Mouse (Mus musculus) ES-E14 (cell line): ENCODE measurements around the gene Lrrc1. TPM values are rescaled to one million over a fixed set of nuclear protein-coding genes. Genes with fewer than 3 reads are reported as not detected.

ENCODE experiments used
- DNase-seq: peaks from one replicate; pipeline ENCODE4 v3.0.0-alpha.2; 2013; ENCODE audit warnings: low read depth, low spot score
- H3K27ac ChIP-seq: 2 replicates; pipeline ENCODE4 v1.5.1; 2012; ENCODE audit warnings: low read depth, mild to moderate bottlenecking, low read length, moderate library complexity, mixed read lengths; ENCODE audit not compliant: poor library complexity, insufficient read depth, severe bottlenecking
- H3K36me3 ChIP-seq: 2 replicates; pipeline ENCODE4 v1.6.1; 2012; ENCODE audit warnings: mild to moderate bottlenecking, low read length, moderate library complexity, mixed read lengths; ENCODE audit not compliant: control insufficient read depth, poor library complexity, insufficient read depth, severe bottlenecking
- H3K4me1 ChIP-seq, 2 experiments: fragments of 150-350 bp in 1 of 2; sonication (generic) in 1 of 2; 2 replicates each; pipeline ENCODE4 v1.6.1; 2012; ENCODE audit warnings: low read length in 2 of 2, mild to moderate bottlenecking in 1 of 2, mixed read lengths in 1 of 2; ENCODE audit not compliant: control insufficient read depth in 2 of 2, insufficient read depth in 2 of 2, poor library complexity in 1 of 2
- H3K4me3 ChIP-seq, 2 experiments: fragments of 150-350 bp in 1 of 2; sonication (generic) in 1 of 2; 2 replicates each; pipeline ENCODE4 v1.5.1; 2012; ENCODE audit warnings: low read length in 2 of 2, low read depth in 1 of 2, mild to moderate bottlenecking in 1 of 2, mixed read lengths in 1 of 2; ENCODE audit not compliant: insufficient read depth in 1 of 2, poor library complexity in 1 of 2, severe bottlenecking in 1 of 2
- H3K9ac ChIP-seq: 2 replicates; pipeline ENCODE4 v1.6.1; 2012; ENCODE audit warnings: low read depth, mild to moderate bottlenecking, low read length, mixed read lengths; ENCODE audit not compliant: poor library complexity, insufficient read depth, severe bottlenecking
- H3K9me3 ChIP-seq: fragments of 150-350 bp; sonication (generic); 2 replicates; pipeline ENCODE4 v1.6.1; 2012; ENCODE audit warnings: low read depth, mild to moderate bottlenecking, low read length; ENCODE audit not compliant: control insufficient read depth, insufficient read depth
- CHD2 ChIP-seq: IDR thresholded peaks from 2 replicates; pipeline ENCODE4 v1.6.1; 2014; ENCODE audit warnings: mild to moderate bottlenecking, low read depth, low read length, inconsistent platforms
- HCFC1 ChIP-seq: IDR thresholded peaks from 2 replicates; pipeline ENCODE4 v1.6.1; 2012; ENCODE audit warnings: low read length, inconsistent platforms, borderline replicate concordance; ENCODE audit not compliant: insufficient read depth
- MAFK ChIP-seq: IDR thresholded peaks from 2 replicates; pipeline ENCODE4 v1.6.1; 2014; ENCODE audit warnings: mild to moderate bottlenecking, low read depth, low read length, inconsistent platforms; ENCODE audit not compliant: insufficient read depth
- ZC3H11A ChIP-seq: IDR thresholded peaks from 2 replicates; pipeline ENCODE4 v1.6.1; 2012; ENCODE audit warnings: low read depth, mild to moderate bottlenecking, inconsistent platforms, low read length, borderline replicate concordance
- ZNF384 ChIP-seq: IDR thresholded peaks from 2 replicates; pipeline ENCODE4 v1.6.1; 2012; ENCODE audit warnings: low read depth, low read length, inconsistent platforms
- in situ Hi-C, 2 experiments: fragments of 600-800 bp; cut with MboI; formaldehyde crosslinking; loops; one replicate each; pipeline ENCODE4 v1.15.1; 2025; ENCODE audit warnings: low sequenced_read_pairs in 2 of 2, inconsistent platforms in 1 of 2; ENCODE audit not compliant: unreplicated experiment in 2 of 2
- total RNA-seq: library from RNA; depleted of rRNA; stranded (reverse); fragments of 300-350 nt; gene quantifications from 2 replicates; pipeline ENCODE4 v1.2.3, GENCODE M21; 2012

Gene Lrrc1
- total RNA-seq, 1 experiment: 7.7 TPM

GRCm38 (mm10) chr9:77525595-77526295 is 18.9 kb downstream of the Lrrc1 start:
- Histone ChIP-seq H3K27ac (no peak overlapping the region), H3K9ac (no peak overlapping the region), H3K4me3 (no peak overlapping the region), H3K4me1 (peaks cover 17 to 34% of the 10 kb centered on the region in 2 experiments), H3K36me3 (no peaks in the 10 kb centered on the region), H3K9me3 (no peaks in the 10 kb centered on the region)
- in situ Hi-C loops: no loop called here
- no peak for DNase-seq
- no peak for TF ChIP-seq ZNF384
- no peak for TF ChIP-seq CHD2
- no peak for TF ChIP-seq MAFK
- TF ChIP-seq HCFC1: no peak

DNA sequence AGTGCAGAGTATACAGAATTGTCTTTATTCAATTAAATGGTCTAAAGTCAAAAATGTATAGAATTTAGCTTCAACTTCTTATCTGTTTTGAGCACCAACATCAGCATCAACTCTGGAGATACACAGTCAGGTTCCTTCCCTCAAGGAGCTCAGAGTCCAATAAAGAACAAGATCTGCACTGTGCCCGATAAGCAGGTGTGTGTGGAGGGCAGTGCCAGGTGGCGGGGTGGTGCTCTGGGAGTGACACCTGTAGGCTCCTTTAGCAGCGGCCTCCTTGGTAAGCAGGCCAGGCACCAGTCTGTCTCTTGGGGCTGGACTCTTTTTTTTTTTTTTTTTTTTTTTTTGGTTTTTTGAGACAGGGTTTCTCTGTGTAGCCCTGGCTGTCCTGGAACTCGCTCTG is 20.9 kb downstream of the Lrrc1 start:
- TF ChIP-seq MAFK (no peak), CHD2 (no peak), ZNF384 (no peak), ZC3H11A (no peak), HCFC1 (no peak)
- in situ Hi-C loops: no loop called here
- no peak for DNase-seq
- H3K4me3 ChIP-seq: no peak overlapping the region
- H3K9me3 ChIP-seq: no peaks in the 10 kb centered on the region
- no peaks in the 10 kb centered on the region; the same call in 1 of the 2 replicates for H3K36me3 ChIP-seq
- H3K27ac ChIP-seq: no peak overlapping the region
- peaks cover 10 to 25% of the 10 kb centered on the region in 2 experiments; a peak in 3 of 4 replicates for H3K4me1 ChIP-seq
- H3K9ac ChIP-seq: no peak overlapping the region

DNA sequence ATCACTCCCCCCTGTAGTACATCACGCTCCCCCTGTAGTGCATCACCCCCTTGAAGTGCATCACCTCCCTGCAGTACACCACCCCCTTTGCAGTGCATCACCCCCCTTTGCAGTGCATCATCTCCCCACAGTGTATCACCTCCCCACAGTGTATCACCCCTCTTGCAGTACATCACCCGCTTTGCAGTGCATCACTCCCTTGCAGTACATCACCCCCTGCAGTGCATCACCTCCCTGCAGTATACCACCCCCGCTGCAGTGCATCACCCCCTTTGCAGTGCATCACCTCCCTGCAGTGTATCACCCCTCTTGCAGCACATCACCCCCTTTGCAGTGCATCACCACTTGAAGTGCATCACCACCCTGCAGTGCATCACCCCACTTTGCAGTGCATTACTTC is 22.2 kb downstream of the Lrrc1 start:
- in situ Hi-C loops: no loop called here

DNA sequence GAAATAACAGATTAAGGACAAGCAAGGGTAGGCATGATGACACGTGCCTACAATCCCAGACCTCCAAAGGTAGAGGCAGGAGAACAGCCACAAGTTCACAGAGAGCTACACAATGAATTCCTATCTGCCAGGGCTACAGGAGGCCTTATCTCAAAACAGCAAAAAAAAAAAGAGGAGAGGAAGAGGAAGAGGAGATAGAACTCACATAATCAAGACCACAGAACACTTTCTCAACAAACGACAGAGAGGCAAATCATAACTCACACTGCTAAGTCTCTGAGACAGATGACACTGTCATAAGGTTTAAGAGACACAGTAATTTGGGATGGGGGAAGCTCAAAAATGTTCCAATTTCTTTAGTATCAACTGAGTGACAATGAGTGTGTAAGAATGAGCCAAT is 25.5 kb downstream of the Lrrc1 start:
- Histone ChIP-seq H3K4me1 (no peaks in the 10 kb centered on the region), H3K27ac (no peak overlapping the region), H3K36me3 (no peaks in the 10 kb centered on the region; the same call in 1 of the 2 replicates), H3K9me3 (no peaks in the 10 kb centered on the region), H3K4me3 (no peak overlapping the region), H3K9ac (no peak overlapping the region)
- DNase-seq: no peak
- in situ Hi-C loops: no loop called here
- TF ChIP-seq HCFC1: no peak
- TF ChIP-seq MAFK: no peak
- no peak for TF ChIP-seq ZC3H11A
- TF ChIP-seq ZNF384: no peak
- TF ChIP-seq CHD2: no peak

More for the DNA sequence above, 22.2 kb downstream of the Lrrc1 start:
- no peak for DNase-seq
- no peak for TF ChIP-seq CHD2
- TF ChIP-seq HCFC1: no peak
- no peak for TF ChIP-seq ZNF384
- no peak for TF ChIP-seq ZC3H11A
- no peak for TF ChIP-seq MAFK
- no peak overlapping the region for H3K9ac ChIP-seq
- H3K4me3 ChIP-seq: no peak overlapping the region
- H3K9me3 ChIP-seq: no peaks in the 10 kb centered on the region
- H3K4me1 ChIP-seq: peaks cover 4 to 18% of the 10 kb centered on the region in 2 experiments; a peak in 3 of 4 replicates
- no peak overlapping the region for H3K27ac ChIP-seq
- H3K36me3 ChIP-seq: no peaks in the 10 kb centered on the region; the same call in 1 of the 2 replicates
